Mouse (Mus musculus): ENCODE measurements around the gene Bco1.

Gene Bco1

DNA sequence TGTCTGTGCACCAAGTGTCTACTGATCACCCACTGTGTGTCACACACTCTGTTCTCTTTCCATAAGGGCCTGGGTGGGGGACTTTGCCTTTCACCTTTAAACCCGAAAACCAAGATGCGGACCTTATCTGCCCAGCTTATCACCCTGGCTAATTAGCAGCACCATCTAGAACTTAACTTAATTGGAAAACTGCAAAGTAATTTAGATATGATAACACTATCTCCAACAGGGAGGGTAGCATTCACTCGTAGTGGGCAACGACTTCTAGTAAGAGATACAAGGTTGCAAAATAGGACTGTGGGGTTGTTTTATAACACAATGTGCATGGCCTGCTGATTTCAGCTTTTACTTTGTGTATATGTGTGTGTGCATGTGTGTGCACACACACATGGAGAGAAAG is 5.9 kb upstream of the Bco1 start:
- no peak for DNase-seq (ENCODE audit: low spot score in 2 of 2)

- no peak for DNase-seq (ENCODE audit: low spot score in 2 of 2)
Observed at GRCm38 (mm10) chr8:117094053-117094452, 1.6 kb upstream of the Bco1 start.

DNA sequence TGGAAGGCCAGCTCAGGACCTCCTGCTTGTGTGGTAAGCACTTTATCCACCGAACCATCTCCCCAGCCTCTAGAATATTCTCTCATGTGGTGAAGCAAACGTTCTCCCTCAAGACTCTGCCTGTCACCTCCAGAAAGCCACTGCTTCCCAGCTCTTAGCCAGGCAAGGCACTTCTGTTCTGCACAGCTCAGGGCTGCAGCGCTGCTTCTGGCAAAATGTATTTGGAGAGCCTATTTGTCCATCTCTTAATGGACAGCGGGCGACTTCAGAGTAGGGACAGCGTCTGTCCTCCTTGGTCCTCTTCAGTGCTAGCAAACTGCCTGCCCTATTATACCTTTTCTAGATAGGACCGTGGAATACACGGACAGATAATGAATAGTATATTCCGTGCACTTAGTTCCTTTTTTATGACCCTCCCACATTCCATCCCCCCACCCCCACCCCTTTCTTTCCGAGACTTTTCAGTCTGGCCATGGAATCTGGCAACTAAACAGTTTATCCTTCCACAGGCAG is 1.5 kb downstream of the Bco1 start:
- no peak for DNase-seq (ENCODE audit: low spot score in 2 of 2)

GRCm38 (mm10) chr8:117097564-117098191 is 2.0 kb downstream of the Bco1 start:
- no peak for DNase-seq (ENCODE audit: low spot score in 2 of 2)

- peak; percentile 72 to 83 for DNase-seq (ENCODE audit: low spot score in 2 of 2)
Observed at GRCm38 (mm10) chr8:117107533-117107932, 11.9 kb downstream of the Bco1 start.

GRCm38 (mm10) chr8:117109018-117109711 is 13.5 kb downstream of the Bco1 start:
- peak in 1 of 2 experiments; percentile 52 for DNase-seq (ENCODE audit: low spot score in 2 of 2)

- peak in 1 of 2 experiments; percentile 76 for DNase-seq (ENCODE audit: low spot score in 2 of 2)
Observed at GRCm38 (mm10) chr8:117109801-117110390, 14.2 kb downstream of the Bco1 start.

DNA sequence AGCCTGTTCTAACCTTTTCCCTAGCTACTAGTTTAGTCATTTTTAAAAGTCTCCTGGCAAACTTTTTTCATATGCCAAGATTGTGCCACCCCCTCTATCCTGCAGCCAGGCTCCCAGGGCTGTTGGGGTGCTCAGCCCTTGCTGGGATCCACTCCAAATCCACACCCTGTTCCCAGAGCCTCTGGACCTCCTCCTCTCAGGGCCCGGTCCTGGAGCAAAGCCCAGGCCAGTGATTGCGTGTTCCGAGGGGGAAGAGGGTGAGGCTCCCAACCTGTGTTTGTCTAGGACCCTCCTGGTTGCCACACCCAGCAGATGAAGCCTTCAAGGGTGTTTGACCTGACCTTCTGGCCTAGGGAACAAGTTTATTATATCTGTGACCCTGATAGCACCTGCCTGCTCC is 16.0 kb downstream of the Bco1 start:
- DNase-seq (ENCODE audit: low spot score in 2 of 2) = no peak

DNA sequence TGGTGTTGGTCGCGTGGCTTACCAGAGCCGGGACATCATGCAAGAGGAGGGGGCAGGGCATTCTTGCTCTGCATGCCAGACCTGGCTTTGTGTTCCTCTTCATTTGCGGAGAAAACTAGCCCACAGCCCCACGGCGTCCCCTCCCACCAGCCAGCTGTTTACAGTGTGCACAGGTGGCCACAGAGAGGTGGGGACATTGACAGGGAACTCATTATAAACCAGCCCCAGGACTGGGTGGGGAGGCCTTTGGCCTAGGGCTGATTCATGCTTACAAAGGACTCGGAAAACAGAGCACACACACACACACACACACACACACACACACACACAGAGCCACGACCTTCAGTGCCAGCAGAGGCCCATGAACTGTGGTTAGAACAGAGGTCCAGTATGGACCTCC is 16.6 kb downstream of the Bco1 start:
- no peak for DNase-seq (ENCODE audit: low spot score in 2 of 2)

DNA sequence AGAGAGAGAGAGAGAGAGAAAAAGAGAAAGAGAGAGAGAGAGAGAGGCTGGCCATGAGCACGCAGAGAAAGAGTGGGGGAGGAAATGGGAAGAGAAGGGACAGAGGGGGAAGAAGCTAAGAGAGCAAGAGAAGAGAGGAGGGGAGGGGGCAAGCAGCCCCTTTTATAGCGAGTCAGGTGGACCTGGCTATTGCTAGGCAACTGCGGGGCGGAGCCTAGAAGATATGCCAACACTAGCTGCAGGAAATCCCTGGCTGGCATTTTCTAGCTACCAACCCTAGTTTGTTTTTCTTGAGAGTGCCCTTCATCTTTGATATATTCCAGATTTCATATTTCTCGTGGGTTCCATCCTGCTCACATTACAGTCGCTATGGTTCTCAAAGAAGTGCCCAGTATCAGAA is 19.4 kb downstream of the Bco1 start:
- DNase-seq (ENCODE audit: low spot score in 2 of 2) = no peak

DNA sequence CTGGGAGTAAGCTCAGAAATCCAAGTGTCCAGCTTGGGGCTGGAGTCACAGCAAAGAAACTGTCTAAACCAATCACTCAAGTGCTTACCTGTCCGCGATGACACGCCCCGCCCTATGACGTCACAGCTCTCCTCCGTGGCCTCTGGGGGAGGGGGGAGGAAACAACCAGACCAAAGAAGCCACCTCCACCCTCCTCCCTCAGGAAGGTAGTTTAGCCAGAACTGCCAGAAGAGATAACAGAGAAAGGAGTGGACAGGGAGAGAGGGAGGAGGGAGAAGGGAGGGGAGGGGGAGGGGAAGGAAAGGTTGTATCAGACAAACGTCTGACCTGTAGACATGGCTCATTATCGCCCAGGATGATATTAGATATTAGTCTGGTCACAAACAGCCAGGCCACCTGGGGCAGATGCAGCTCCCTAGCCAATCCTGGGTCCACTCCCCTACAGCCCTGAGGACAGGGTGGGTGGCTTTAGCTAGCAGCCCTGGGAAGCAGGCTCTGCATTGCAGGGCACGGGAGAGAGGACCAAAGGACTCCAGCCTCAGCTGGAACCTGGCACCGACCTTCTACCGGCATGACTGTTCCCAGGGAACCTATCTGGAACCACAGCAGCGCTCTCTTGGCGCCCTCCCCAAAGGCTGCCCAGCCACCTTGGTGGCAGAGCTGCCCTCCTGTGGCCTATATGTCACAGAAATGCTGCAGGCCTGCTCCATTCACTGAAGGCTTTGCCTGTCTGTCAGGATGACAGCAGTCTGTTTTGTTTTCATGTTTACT is 20.2 kb downstream of the Bco1 start:
- DNase-seq (ENCODE audit: low spot score in 2 of 2) = peak in 1 of 2 experiments; percentile 37

GRCm38 (mm10) chr8:117116534-117116933 is 20.9 kb downstream of the Bco1 start:
- DNase-seq (ENCODE audit: low spot score in 2 of 2) = no peak

DNA sequence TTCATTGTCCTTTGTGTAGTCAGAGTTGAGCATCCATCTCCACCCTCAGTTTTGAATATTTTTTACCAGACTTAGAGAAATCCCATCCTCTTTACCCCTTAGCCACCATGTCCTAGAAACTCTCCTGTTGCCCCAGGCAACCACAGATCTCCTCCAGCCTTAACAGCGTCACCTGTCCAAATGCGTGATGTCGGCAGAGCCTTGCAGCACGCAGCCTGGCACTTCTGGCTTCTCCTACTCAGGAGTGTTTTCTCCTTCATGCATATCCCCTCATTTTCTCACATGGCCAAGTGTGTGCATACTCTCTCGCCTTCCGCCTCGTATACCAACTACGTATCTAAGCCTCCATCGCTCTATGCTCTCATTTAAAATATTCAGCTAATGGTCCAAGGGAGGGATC is 22.8 kb downstream of the Bco1 start:
- no peak for DNase-seq (ENCODE audit: low spot score in 2 of 2)

DNA sequence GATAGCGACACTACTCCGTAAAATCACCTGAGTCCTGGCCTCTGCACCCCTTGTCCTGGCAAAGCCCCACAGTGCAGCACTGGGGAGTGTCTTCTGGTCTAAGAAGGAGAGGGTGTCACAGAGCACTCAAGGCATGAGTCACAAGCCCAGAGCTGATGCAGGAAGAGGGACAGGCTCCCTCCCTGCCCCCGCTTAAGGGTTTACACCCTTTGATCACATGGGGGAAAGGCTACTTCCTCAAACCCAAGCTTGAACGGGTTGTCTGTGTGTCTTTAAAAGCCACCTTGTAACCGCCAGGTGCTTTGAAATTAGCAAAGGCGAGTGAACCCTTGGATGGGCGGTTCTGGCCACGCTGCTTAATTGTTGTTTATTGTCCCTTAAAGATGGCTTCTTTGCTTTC is 25.6 kb downstream of the Bco1 start:
- peak in 1 of 2 experiments; percentile 53 for DNase-seq (ENCODE audit: low spot score in 2 of 2)

DNA sequence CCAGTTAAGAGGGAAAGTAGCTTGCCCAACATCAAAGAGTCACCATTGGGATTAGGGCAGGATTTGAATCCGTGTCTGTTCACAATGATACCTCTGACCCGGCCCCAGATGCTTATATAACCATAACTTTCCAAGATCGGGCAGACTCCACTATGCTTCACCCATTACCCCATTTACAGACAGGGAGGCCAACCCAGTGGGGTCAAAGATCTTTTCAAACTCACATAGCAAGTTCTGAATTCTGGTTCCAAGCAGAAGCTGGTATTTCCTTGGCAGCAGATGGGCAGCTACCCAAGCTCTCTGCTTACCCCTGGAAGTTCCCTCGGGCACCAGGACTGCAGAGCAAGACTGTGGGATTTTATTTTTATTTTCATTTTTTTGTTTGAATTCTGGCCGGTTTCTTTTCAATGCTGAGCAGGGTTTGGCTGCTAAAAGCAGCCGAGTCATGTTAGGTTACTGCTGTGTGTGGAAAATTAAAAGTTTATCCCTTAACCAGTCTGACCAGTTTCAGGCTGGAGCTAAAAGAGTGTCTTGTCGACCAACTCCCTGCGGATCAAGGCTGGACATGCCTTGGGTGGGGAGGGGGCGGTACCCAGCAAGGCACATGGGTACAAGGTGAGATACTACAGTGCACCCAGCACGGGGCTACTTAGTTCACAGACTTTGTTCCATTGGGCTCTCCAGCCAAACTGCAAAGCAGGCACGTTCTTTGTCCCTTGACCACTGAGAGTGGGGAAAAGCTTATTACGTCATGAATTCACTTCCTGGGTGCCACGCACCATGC is 28.4 kb downstream of the Bco1 start:
- DNase-seq (ENCODE audit: low spot score in 2 of 2) = no peak

DNA sequence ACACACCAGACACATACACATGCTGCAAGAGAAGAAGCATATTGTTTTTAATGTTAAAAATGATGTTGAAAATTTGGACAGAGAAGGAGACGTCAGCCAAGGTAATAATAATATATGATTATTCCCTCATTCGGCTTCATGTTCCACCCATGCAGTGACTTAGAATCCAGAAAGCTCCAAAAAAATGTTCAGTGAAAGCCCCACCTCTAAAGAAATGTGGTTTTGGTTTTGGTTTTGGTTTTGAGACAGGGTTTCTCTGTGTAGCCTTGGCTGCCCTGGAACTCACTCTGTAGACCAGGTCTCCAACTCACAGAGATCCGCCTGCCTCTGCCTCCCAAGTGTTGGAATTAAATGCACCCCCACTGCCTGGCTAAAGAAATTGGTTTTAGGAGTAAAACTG is 30.2 kb downstream of the Bco1 start:
- no peak for DNase-seq (ENCODE audit: low spot score in 2 of 2)

- DNase-seq (ENCODE audit: low spot score in 2 of 2) = no peak
Observed at GRCm38 (mm10) chr8:117126411-117126810, 30.8 kb downstream of the Bco1 start.

GRCm38 (mm10) chr8:117127063-117127462 is 31.4 kb downstream of the Bco1 start:
- peak in 1 of 2 experiments; percentile 39 for DNase-seq (ENCODE audit: low spot score in 2 of 2)

DNA sequence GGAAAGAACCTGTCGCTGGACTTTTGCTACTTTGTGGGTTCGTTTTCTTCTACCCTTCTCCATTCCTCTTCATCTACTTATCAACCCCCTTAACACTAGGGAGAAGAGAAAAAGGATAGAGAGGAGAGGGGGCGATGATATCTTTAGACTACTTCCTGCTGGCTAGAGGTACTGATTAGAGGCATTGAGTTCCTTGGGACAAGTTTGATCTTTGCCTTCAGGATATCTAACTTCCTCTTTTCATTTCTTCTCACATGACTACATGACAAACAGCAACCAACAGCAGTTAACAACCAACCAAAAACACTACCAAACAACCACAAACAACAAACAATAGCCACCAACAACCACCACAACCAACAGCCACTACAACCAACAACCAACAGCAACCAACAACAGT is 38.0 kb downstream of the Bco1 start:
- no peak for DNase-seq (ENCODE audit: low spot score in 2 of 2)

DNA sequence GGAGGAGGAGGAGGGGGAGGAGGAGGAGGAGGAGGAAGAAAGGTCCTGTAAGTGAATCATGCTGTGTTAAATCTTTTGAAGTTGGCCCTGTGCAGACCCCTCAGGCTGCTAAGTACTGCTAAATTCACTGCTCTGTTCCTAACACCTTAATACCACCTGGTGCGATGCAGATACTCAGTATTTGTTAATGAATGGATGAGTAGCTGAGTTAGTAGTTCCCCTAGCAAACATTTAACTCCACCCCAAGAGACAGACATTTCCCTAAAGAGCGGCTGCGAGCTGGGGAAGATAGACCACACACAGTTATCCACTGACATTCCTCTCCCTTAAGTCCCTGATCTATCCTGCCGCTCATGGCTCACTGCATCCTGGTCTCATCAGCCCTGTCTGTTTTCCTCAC is 40.7 kb downstream of the Bco1 start:
- no peak for DNase-seq (ENCODE audit: low spot score in 2 of 2)

DNA sequence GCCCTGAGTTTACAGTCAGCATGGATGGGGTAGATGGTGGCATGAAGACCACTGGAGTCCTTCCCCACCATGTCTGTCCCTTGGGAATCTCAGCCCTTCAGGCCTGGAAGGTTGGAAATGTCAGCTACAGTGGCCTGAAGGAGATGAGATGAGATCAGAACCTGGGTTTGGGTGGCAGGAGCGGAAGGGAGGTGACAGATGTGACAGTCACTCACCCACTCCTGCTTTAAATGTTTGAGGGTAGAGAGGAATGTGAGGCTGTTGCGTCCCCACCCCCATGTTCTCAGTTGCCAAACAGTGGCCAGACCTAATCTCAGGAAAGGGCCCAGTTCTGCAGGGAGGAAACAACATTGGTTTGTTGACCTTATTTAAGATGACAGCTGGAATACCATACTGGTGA is 41.1 kb downstream of the Bco1 start:
- no peak for DNase-seq (ENCODE audit: low spot score in 2 of 2)

All from spleen, postnatal 10 days (tissue).